Mouse (Mus musculus) gastrocnemius, adult 8-10 months (tissue): ENCODE results near the gene Znhit6. TPM values are rescaled to one million over a fixed set of nuclear protein-coding genes. Genes with fewer than 3 reads are reported as not detected.
A peak's percentile ranks its signal among the peaks of the same experiment; 100 is the strongest.

Experiments used
- DNase-seq, 2 experiments: peaks; one replicate each; pipeline ENCODE4 v3.0.0; 2022; ENCODE audit warnings: low spot score in 2 of 2
- total RNA-seq, 4 experiments: library from RNA; stranded (reverse); gene quantifications; 2 replicates each; pipeline ENCODE4 v1.2.4; 2022

The Znhit6 gene
- total RNA-seq, 4 experiments from 2014 or later: 11.3 to 15.9 (median 14.8) TPM

DNA sequence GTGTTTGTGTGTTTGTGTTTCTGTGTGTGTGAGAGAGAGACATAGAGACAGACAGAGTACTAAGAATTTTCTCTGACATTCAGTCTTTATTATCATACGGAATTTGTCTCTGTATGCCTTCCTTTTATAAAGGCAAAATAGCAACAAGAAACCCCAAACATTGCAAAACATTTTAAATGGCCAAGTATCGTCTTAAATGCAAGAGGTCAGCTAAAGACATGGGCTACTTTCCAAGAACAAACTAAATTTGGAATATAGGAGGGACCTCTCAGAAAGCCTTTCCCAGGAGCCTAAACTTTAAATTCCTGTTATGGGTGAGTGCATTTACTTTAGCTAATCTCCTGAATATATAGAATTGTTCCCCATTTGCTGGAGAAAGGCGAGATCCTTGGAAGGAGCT lies 65.9 kb downstream of the Znhit6 start:
- no peak for DNase-seq

GRCm38 (mm10) chr3:145642861-145643260 lies 66.9 kb downstream of the Znhit6 start:
- DNase-seq: no peak

GRCm38 (mm10) chr3:145645463-145645862 lies 69.5 kb downstream of the Znhit6 start:
- no peak for DNase-seq

DNA sequence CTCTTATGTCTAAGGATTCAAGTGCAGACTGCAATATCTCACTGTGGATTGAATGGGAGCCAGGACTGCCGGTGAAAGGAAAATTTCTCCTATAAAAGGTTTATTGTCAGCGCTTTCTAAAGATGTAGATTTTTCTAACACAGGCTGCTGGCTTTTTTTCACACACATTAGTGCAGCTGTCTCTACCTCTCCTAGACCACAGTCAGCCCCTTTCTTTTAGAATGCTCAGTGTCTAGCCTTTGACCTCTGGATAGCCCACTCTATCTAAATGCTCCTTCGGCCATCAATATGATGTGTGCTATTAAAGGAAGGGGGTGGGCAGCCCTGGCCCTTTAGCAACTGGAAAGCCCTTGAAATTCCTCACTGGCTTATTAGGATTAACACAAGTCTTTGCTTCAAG lies 70.0 kb downstream of the Znhit6 start:
- DNase-seq: no peak

DNA sequence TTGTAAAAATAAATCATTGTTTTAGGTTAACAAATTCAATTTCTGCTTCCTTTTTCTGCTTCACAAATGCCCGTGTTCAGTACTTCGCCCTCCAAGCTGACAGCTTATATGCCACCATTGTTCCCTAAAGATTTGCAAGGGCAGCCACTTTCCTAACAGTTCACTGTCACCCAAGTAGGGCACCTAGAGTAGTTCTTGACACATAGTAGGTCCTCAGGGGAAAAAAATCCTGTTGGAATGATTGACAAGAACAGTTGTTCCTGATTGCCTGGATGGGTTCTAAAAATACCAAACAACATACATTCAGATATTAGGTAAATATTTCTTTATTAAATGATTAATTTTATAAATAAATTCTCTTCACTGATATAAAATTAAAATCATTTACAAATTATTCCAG lies 70.7 kb downstream of the Znhit6 start:
- DNase-seq: no peak

DNA sequence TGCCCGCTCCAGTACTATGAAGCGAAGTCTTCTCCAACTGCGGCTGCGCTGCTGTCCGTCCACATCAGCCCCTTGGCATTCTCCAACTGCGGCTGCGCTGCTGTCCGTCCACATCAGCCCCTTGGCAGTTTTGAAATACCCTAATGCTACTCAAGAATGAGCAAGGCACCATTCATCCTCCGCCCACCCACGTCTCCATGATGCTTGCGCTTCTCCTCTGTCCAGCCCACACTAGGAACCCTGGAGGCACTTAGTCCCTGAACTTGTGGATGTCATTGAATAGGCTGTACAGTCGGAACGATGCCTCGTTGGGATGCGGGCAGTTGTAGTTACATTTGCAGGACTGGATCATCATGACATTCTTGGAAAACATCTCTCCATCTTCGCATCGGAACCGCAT lies 71.4 kb downstream of the Znhit6 start:
- no peak for DNase-seq

- no peak for DNase-seq
Measured at GRCm38 (mm10) chr3:145648097-145648931, 72.3 kb downstream of the Znhit6 start.

DNA sequence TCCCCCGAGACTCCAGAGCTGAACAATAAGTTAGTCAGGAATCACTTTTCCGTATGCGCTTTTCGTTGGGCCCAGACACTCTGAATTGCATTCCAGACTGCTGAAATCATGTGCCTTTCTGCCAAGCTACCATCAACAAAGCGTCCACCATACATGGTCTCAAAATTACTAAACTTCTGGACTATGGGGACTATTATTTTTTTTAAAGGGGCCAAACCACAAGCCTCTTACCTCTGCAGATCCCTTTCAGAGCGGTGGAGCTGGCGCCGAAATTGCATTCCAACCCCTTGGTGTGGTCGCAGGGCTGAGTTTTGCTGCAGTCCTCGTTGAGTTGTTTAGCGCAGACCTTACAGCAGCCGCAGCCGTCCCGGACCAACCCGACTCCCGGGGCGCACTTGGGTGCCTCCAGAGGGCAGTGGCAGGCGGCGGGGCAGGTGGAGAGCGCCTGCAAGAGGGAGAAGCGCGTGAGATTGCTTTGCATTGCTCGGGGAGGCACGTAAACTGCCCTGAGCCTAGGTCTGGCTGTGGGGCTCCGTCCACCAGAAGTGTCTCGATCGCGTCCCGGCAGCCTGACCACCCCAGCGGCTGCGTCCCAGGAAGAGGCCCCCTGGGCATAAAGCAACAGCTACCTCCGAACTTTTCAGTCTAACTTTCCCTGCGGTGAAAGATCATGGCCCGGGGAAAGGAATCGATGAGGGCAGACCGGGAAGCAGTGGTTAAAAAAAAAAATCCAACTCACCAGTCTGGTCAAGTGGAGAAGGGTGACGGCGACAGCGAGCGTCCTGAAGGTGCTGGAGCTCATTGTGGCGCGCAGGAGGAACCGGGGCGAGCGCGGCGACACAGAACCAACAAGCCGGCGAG lies 73.2 kb downstream of the Znhit6 start:
- DNase-seq: peak; percentile 57 to 71

DNA sequence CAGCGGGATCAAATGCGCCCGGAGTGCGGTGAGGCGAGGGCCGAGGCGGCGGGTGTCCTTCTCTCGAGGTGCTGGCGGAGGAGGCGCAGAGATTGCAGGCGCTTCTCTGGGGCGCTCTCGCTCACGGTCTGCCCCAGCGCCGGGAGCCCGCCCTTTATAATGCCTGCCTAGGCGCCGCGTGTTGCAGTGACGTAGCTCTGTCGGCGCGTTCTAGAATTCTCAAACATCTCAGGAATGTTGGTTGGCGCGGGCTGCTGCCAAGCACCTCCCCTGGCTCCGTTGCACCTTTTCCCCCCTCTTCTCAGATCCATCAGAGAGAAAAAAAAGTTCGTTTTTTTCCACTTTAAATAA lies 73.8 kb downstream of the Znhit6 start, which contains the start of gene Ccn1:
Gene Ccn1 (minus strand): TSS at position 130 of the 351 bp plus-strand sequence.
- peak; percentile 78 to 84 for DNase-seq

GRCm38 (mm10) chr3:145650298-145651011 lies 74.5 kb downstream of the Znhit6 start:
- peak; percentile 30 to 42 for DNase-seq

DNA sequence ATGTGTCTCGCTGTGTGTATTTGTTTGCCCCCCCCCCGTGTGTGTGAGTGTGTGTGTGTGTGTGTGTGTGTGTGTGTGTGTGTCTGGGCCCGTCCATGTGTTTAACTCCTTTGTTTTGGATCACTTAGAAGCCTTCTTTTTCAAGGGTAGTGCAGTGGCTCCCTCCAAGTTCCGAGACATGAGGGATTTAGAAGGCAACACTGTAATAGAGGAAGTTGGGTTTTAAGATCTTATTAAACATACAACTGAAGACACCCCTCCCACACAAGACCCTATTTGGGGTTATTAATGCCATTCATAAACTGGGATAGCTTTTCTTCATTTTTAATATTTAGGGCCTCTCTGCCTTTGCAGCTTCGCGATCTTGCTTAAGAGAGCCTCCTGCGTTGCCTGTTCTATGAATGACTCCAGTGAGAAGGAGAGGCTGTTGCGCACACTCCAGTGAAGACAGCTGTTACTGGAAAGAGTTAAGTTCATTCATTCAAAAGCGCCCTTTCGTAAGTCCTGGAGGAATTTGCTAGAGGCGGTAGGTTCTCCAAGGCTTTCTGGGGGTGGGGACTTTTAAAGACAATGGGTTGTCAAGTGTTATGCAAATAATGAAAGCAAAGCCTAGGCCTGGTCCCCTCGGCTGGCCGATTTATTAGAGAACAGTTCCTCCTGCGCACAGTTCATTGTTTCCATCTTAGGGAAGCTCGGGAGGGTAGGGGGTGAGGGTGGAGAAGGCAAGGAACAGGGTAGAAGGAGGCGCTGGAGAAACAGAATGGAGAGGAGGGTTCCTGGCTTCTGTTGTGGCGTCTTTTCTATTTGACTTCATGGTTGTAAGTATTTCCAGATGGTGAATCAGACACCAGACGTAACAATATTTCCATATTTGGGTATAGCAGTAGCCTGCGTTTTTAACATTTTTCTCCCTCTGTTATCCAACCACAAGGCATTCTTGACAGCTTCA lies 75.3 kb downstream of the Znhit6 start:
- no peak for DNase-seq

DNA sequence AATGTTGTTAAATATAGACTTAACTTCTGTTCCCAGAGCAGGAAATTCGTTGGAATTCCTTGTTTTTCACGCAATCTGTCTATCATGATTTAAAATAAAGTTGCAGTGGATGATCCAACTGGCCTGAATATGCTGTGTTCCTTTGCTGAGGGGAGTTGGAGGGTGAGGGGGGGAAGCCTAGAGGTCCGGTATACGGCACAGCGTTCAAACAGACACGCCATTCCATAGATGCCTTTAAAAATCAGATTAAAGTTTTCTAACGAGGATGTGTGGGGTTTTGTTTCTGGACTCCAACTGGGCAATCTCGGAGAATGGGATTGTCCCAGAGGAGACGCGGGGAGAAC lies 75.9 kb downstream of the Znhit6 start:
- DNase-seq: no peak

DNA sequence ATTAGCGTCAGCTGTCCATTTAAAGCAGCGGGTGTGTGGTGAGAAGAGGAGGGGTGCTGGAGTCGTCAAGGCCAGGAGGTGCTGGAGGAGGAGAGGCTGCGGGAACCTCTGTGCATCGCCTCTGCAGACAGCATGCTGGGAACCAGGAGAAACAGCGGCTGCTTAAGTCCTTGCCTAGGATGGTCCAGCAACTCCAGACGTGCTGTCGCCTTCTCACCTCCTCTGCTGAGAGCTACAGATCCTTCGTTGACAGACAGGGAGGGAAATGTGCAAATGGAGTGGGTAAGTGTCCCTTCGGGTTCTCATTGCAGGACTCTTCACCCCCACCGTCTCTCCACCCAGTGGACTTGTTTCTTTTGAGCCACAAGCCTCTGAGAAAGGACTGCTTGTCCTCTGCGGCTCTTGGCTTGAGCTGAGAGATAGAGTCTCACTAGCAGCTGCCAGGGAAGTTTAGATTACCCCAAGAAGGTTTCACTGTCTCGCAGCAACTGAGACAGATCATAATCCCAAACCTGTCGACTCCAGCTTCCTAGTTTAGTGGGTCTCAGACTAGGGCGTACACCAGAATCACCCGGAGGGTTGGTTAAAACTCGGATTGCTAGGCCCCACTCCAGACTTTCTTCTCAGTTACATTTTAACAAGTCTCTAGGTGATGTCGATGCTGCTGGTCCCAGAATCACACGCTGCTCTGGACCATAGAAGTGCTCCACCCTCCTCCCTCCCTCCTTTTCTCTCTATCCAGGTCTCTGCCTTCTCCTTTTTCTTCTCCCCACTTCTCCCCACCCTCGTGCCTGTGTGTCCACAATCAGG lies 76.5 kb downstream of the Znhit6 start:
- peak in 1 of 2 experiments; percentile 54 for DNase-seq

- DNase-seq: peak; percentile 59 to 64
Measured at GRCm38 (mm10) chr3:145653191-145653940, 77.4 kb downstream of the Znhit6 start.

DNA sequence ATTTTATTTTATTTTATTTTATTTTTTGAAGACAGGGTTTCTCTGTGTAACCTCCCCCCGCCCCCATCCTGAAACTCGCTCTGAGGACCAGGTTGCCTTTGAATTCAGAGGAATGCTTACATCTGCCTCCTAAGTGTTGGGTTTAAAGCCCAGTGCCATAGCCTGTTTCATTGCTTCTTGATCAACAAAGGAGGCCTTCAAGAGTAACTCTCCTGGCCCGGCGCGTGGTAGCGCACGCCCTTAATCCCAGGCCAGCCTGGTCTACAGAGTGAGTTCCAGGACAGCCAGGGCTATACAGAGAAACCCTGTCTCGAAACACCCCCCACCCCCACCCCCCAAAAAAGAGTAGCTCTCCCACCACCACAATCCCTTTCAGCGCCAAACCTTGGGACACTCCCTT lies 78.0 kb downstream of the Znhit6 start:
- DNase-seq: no peak
